Mouse (Mus musculus): ENCODE results near the gene Gm28490. TPM values are rescaled to one million over a fixed set of nuclear protein-coding genes. Genes with fewer than 3 reads are reported as not detected.

Gene Gm28490
- total RNA-seq (2023), result not detected in 2 replicates

DNA sequence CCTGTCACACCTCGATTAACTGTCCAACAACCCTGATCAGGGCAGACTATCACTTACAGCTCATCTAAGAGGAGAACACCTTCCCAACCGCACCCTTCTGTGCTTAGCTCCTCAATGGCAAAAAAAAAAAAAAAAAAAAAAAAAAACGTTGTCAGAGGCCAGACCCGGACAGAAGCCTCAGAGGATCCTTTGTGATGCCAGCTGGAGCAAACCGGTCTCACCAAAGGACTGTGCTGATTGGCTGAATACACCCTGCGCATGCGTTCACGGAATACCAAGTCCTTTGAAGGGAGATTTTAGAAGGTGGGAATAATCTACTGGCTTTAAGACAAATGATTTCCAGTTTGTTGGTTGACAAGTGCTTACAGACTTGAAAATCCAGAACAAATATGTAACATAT lies at the start of gene Gm28490:
Gm28490 (minus strand) TSS at position 101 of the 400 bp plus-strand sequence.

Measured in neutrophil, adult 65 days (primary cell).